Mouse (Mus musculus) limb, embryonic 11.5 days (tissue): ENCODE data around the gene Wwox. TPM values are rescaled to one million over a fixed set of nuclear protein-coding genes. Genes with fewer than 3 reads are reported as not detected.

ENCODE experiments used
- ATAC-seq: fragments of 200-750 bp; cut with Nextera tagmentation; 2 replicates; pipeline ENCODE4 v1.8.0; 2017; ENCODE audit warnings: low read depth; ENCODE audit not compliant: insufficient number of reproducible peaks, low FRiP score, low TSS enrichment
- DNase-seq: peaks from one replicate; pipeline ENCODE4 v3.0.0-alpha.2; 2015; ENCODE audit warnings: low spot score
- H3K27ac ChIP-seq: fragments of 300-500 bp; sonication (generic); replicated peaks from 2 replicates; pipeline ENCODE4 v1.5.1; 2014; ENCODE audit warnings: low read depth, mild to moderate bottlenecking, low read length
- H3K27me3 ChIP-seq: fragments of 300-500 bp; sonication (generic); 2 replicates; pipeline ENCODE4 v1.6.1; 2014; ENCODE audit warnings: mild to moderate bottlenecking, low read length, mixed read lengths; ENCODE audit not compliant: control insufficient read depth, insufficient read depth
- H3K36me3 ChIP-seq: fragments of 300-500 bp; sonication (generic); 2 replicates; pipeline ENCODE4 v1.6.1; 2014; ENCODE audit warnings: mild to moderate bottlenecking, low read length, moderate library complexity, mixed read lengths; ENCODE audit not compliant: control insufficient read depth, insufficient read depth
- H3K4me1 ChIP-seq: fragments of 300-500 bp; sonication (generic); 2 replicates; pipeline ENCODE4 v1.6.1; 2014; ENCODE audit warnings: low read length, mixed read lengths; ENCODE audit not compliant: control insufficient read depth, insufficient read depth
- H3K4me2 ChIP-seq: fragments of 300-500 bp; sonication (generic); 2 replicates; pipeline ENCODE4 v1.6.1; 2014; ENCODE audit warnings: low read depth, mild to moderate bottlenecking, moderate library complexity; ENCODE audit not compliant: severe bottlenecking
- H3K4me3 ChIP-seq: fragments of 300-500 bp; sonication (generic); 2 replicates; pipeline ENCODE4 v1.5.1; 2014; ENCODE audit warnings: low read depth, low read length
- H3K9ac ChIP-seq: fragments of 300-500 bp; sonication (generic); 2 replicates; pipeline ENCODE4 v1.6.1; 2014; ENCODE audit warnings: mild to moderate bottlenecking, low read length
- H3K9me3 ChIP-seq: fragments of 300-500 bp; sonication (generic); 2 replicates; pipeline ENCODE4 v1.6.1; 2016; ENCODE audit warnings: low read length; ENCODE audit not compliant: control insufficient read depth
- WGBS: fragments of 180-500 bp; shearing (Covaris S2); extraction: QIAGEN DNeasy Blood & Tissue Kit; methylation state at CpG from one replicate; pipeline ENCODE4 v1.1.7; 2014; 5-methylcytosine and 5-hydroxymethylcytosine counted together
- polyA plus RNA-seq: library from polyadenylated mRNA; unstranded; fragments of >200 nt; fragmentation: Nextera tagmentation; extraction: Ambion mirVana; gene quantifications from 2 replicates; pipeline ENCODE4 v1.2.1, GENCODE M21; 2014

The Wwox gene
- polyA plus RNA-seq, 1 experiment from 2014 or later, result 7.3 TPM

DNA sequence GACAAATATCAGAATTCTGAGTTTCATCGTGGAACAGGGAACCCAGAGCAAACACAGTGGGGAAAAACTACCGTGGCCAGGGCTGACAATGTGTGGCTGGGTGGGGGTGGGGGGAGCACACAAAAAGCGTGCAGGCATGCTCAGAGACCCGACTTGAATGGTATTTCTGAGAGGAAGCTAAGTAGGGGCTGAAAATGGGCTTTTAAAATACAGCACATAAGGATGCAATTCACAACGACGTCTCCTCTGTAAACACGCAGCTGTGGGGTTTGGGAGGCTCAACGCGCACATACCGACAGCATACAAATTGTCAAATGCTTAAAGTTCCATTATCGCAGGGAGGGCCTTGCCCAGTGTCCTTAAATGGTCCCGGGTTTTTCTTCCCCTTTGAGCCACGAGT, 783.1 kb downstream of the Wwox start:
- ATAC-seq (no peak), DNase-seq (no peak)
- H3K27ac ChIP-seq, result no peak overlapping the region
- H3K4me2 ChIP-seq, result no peak overlapping the region
- no peak overlapping the region for H3K9ac ChIP-seq
- H3K4me1 ChIP-seq, result no peaks in the 10 kb centered on the region
- H3K4me3 ChIP-seq, result no peak overlapping the region
- WGBS, result 62% methylated on average over 13 of the region's 13 CpGs
- no peaks in the 10 kb centered on the region for H3K36me3 ChIP-seq
- no peaks in the 10 kb centered on the region for H3K9me3 ChIP-seq
- no peaks in the 10 kb centered on the region for H3K27me3 ChIP-seq

DNA sequence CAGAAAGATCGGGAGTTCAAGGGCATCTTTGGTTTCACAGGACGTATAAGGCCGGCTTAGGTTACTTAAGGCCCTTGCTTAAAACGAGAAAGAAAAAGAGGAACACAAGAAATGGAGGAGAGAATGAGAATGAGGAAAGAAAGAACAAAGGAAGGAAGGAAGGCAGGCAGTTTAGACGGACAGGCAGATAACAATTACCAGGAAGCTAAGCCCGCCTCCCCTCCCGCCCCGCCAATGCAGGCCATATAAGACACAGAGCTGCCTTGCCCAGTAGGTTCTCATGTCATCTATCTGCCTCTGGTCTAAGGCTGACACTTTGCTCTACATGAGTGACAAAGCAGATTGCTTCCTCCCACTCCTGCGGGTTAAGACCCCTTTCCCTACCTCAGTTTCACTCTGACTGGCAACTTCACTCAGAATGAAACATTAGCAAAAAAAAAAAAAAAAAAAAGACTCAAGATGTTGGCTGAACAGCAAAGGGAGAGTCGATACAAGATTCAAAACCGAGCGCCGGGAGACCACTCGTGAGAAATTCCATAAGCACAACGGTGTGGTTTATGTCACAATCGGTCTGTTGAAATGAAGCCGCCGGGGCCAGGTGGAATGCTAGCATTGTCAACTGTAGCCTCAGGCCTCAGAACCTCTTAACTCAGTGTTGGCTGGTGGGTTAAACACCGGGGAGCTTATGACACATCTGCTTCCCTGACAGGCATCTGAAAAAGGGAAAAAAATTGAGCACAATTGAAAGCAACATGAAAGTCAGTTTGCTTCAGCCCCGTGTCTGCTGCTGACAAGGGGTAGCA, 787.5 kb downstream of the Wwox start:
- 86% methylated on average over 20 of the region's 20 CpGs for WGBS
- no peaks in the 10 kb centered on the region for H3K36me3 ChIP-seq
- no peak overlapping the region for H3K9ac ChIP-seq
- no peak overlapping the region for H3K27ac ChIP-seq
- H3K4me1 ChIP-seq, result no peaks in the 10 kb centered on the region
- no peak overlapping the region for H3K4me3 ChIP-seq
- no peak overlapping the region for H3K4me2 ChIP-seq
- no peaks in the 10 kb centered on the region for H3K9me3 ChIP-seq
- no peak for DNase-seq
- no peak for ATAC-seq
- no peaks in the 10 kb centered on the region for H3K27me3 ChIP-seq

DNA sequence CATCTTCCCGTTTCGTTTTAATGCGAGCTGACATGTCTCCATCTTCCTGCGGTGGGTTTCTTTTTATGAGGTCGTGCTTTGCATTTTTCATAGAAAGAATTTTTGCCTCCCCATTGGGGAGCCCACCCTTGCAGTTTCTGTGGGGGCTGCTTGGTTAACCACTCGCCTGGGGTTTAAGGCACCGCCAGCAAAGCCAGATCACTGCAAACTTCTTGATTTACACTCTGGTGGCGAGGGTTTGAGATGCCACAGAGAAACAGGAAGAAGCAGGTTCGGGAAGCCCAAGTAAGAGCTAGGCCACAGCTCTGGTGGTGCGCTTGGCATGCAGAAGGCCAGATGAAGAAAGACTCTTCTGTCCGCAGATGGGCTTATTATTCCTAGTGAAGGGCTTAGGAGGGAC, 789.4 kb downstream of the Wwox start:
- H3K9me3 ChIP-seq, result no peaks in the 10 kb centered on the region

DNA sequence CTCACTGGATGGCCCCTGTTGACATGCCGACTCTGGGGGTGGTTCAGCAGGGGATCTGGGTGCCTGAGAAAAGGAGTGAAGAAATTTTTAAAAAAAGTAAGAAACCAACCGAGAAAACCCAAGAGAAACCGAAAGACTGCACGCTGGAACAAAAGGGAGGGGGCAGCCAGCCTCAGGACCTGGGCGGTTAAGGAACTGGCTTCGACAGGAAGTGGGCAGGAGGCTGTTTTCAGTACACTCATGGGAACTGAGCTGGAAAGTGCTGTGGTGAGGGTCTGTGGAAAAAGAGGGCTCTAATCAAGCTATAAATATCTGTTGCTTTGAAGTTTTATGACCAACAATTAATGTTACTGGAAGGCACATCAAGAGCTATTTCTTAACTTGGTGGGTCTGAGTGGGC, 794.6 kb downstream of the Wwox start:
- no peaks in the 10 kb centered on the region for H3K27me3 ChIP-seq
- no peak overlapping the region for H3K4me3 ChIP-seq
- H3K9me3 ChIP-seq, result no peaks in the 10 kb centered on the region
- no peaks in the 10 kb centered on the region for H3K36me3 ChIP-seq
- DNase-seq (no peak), ATAC-seq (no peak)
- no peak overlapping the region for H3K9ac ChIP-seq
- peaks cover 3% of the 10 kb centered on the region; the same call in 1 of the 2 replicates for H3K4me1 ChIP-seq
- WGBS, result 57% methylated on average over 6 of the region's 6 CpGs
- no peak overlapping the region for H3K27ac ChIP-seq
- no peak overlapping the region for H3K4me2 ChIP-seq

More for the DNA sequence above, 789.4 kb downstream of the Wwox start:
- no peak for DNase-seq
- H3K4me3 ChIP-seq, result no peak overlapping the region
- H3K4me2 ChIP-seq, result no peak overlapping the region
- 86% methylated on average over 11 of the region's 11 CpGs for WGBS
- H3K4me1 ChIP-seq, result peaks cover 3% of the 10 kb centered on the region; the same call in 1 of the 2 replicates
- no peaks in the 10 kb centered on the region for H3K36me3 ChIP-seq
- no peak overlapping the region for H3K27ac ChIP-seq
- ATAC-seq, result no peak
- H3K27me3 ChIP-seq, result no peaks in the 10 kb centered on the region
- no peak overlapping the region for H3K9ac ChIP-seq

DNA sequence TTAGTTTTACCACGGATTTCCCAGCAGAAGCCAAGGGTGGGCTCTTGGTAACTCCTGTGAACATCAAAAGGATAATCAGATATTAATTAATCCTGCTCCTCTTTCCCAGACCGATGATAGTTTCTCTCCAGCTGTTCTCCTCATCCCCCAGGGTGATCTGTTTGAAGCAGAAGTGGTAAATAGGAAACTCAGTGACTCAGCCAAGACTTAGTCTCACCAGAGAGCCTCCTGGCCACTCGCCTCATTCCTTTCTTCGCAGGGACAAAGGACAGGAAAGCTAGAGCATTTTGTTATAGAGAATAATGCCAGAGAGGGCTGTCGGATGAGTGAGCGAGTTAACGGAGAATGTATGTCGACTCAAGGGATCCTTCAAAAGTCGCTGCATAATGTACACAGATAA, 798.1 kb downstream of the Wwox start:
- Histone ChIP-seq H3K27ac (no peak overlapping the region), H3K36me3 (no peaks in the 10 kb centered on the region), H3K9ac (no peak overlapping the region), H3K4me1 (peaks cover 3% of the 10 kb centered on the region; the same call in 1 of the 2 replicates), H3K4me3 (no peak overlapping the region), H3K9me3 (no peaks in the 10 kb centered on the region), H3K27me3 (no peaks in the 10 kb centered on the region), H3K4me2 (no peak overlapping the region)
- no peak for ATAC-seq
- DNase-seq, result no peak
- WGBS, result 76% methylated on average over 9 of the region's 9 CpGs

DNA sequence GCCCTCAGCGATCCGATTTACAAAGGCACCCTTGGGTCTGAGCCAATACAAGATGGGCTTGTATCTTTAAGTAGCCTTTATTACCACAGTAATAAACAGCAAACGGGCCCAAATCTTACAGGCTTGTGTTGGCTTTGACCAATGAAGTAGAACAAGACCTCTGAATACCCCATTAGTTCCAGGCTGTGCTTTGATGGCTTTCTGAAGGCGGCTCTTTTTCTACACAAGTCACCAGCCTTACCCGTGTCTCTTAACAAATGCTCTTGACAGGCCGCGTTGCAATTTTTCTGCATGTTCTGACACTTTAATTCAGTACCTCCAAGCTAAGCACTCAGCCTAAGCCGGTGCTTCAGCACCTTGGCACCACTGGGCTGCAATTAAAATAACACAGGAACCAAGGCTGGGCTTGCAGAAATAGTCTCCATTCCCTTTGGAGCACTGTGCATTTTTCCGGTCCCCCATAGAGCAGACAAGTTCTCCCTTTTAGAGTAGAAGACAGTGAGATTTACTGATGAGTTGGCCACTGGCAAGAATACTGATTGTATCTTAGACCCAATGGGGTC, 804.1 kb downstream of the Wwox start:
- Histone ChIP-seq H3K4me2 (no peak overlapping the region), H3K27me3 (no peaks in the 10 kb centered on the region), H3K4me1 (no peaks in the 10 kb centered on the region), H3K9me3 (no peaks in the 10 kb centered on the region), H3K4me3 (no peak overlapping the region), H3K36me3 (no peaks in the 10 kb centered on the region), H3K9ac (no peak overlapping the region), H3K27ac (no peak overlapping the region)
- WGBS, result 75% methylated on average over 9 of the region's 9 CpGs
- ATAC-seq (no peak), DNase-seq (no peak)

DNA sequence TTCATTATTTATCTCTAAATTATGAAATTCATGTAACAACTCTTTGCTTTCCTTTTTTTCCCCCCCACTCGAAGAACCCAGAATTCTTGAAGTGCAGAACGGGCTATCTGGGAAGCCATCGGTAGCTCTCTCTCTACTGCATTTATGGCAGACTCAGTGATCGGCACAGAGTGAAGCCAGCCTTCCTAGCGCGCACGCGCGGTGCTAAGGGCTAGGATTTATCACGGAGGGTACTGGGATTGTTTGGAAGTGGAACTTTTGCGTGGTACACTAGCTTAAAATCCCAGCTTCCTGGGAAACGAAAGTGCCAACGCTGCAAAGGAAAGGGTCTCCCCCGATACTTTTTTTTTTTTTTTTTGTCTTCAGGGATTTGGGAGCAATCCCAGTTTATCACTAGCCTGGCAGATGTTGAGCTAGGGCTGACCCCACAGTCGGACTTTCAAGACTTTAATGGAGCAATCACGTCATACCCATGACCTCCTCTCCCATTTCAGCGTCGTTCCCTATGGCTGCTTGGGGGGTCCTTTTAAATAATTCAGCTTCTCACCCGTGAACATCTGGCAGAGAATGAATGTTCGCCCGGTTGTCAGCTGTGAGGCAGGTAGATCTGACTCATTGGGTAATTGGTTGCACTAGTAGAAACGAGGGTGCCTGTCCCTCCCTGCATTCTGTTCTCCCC, 810.4 kb downstream of the Wwox start:
- Histone ChIP-seq H3K4me2 (peak overlapping the region; percentile 34), H3K4me3 (no peak overlapping the region), H3K4me1 (peaks cover 8% of the 10 kb centered on the region; the same call in 1 of the 2 replicates), H3K9ac (no peak overlapping the region), H3K36me3 (no peaks in the 10 kb centered on the region), H3K27ac (no peak overlapping the region), H3K27me3 (peaks cover 3% of the 10 kb centered on the region; the same call in 1 of the 2 replicates), H3K9me3 (no peaks in the 10 kb centered on the region)
- 28% methylated on average over 22 of the region's 22 CpGs for whole genome bisulfite sequencing
- ATAC-seq (no peak; the same call in 1 of the 2 replicates), DNase-seq (peak; percentile 32)

DNA sequence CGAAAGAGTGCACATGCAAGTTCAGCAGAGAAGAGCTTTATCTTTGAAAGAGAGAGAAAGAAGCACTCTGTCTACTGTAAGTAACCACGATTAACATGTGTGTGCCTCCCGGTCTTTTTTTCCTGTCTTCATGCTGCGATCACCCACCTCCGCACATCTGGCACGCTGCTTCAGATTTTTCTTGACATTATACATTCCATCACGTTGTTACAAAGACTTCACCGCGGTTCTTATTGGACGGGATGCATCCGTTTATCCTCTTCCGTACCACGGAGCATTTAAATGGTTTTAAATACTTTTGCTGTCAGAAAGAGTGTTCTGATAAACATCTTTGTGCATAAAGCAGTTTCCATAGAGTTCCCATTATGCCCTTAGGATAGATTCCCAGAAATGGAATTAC, 816.1 kb downstream of the Wwox start:
- H3K36me3 ChIP-seq, result no peaks in the 10 kb centered on the region
- no peak overlapping the region for H3K9ac ChIP-seq
- DNase-seq, result no peak
- WGBS, result 79% methylated on average over 13 of the region's 13 CpGs
- H3K9me3 ChIP-seq, result no peaks in the 10 kb centered on the region
- no peak for ATAC-seq
- H3K27ac ChIP-seq, result no peak overlapping the region
- no peak overlapping the region for H3K4me2 ChIP-seq
- peaks cover 7% of the 10 kb centered on the region; the same call in 1 of the 2 replicates for H3K4me1 ChIP-seq
- H3K27me3 ChIP-seq, result peaks cover 3% of the 10 kb centered on the region; the same call in 1 of the 2 replicates
- no peak overlapping the region for H3K4me3 ChIP-seq
